In the genomic region with DNA sequence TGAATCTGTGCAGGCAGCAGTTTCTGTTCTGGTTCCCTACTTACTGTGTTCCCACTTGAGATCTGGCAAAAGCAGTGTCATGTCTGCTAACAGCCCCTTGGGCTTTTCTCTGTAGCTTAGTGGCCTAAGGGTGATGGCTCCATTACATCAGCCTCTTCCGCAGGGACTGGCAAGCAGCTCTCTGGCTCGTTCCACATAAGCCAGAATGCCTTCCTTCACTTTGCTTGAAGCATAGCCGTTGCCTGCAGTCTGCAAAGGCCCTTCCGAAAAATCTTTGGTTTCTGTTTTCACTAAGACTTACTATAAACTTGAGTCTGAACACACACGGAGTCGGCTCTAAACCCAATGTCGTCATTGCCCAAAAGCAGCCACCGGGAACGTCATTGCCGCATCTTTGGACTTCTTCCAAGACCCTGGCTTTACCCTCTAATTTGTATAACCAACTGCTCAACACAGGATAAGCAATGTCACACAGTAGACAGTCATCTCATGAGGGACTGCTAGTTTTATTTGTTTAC, we compare ENCODE assay signal across 12 mouse cellular contexts.
DNase-seq lines count a peak whose midpoint lies in the region; ATAC-seq and TF ChIP-seq lines count a peak whose summit lies in the region.
"Had no signal": no experiment of that assay in that cellular context is flagged by ENCODE, and none has a peak within 500 bp of the region (broad histone marks: within the 10 kb centered on the region; RNA-seq: fewer than 3 reads in every experiment).

No protein-coding gene starts in this region.

- H3K9ac ChIP-seq in forebrain, postnatal 0 days = no peak overlapping the region
- no peak overlapping the region for H3K9ac ChIP-seq in forebrain, embryonic 11.5 days (ENCODE audit: low read length)
- H3K9ac ChIP-seq in lung, embryonic 14.5 days = peak overlapping the region; percentile 18; the same call in 1 of the 2 replicates
- no peak overlapping the region for H3K9ac ChIP-seq in limb, embryonic 15.5 days
- H3K9ac ChIP-seq: kidney, embryonic 15.5 days had no signal

- H3K36me3 ChIP-seq in forebrain, postnatal 0 days (ENCODE audit: insufficient read depth) = no peaks in the 10 kb centered on the region
- H3K36me3 ChIP-seq in forebrain, embryonic 11.5 days (ENCODE audit: control insufficient read depth, insufficient read depth, low read length) = no peaks in the 10 kb centered on the region
- H3K36me3 ChIP-seq in lung, embryonic 14.5 days (ENCODE audit: insufficient read depth) = no peaks in the 10 kb centered on the region
- H3K36me3 ChIP-seq in limb, embryonic 15.5 days = no peaks in the 10 kb centered on the region
- H3K36me3 ChIP-seq: kidney, embryonic 15.5 days had no signal

- H3K9me3 ChIP-seq in forebrain, postnatal 0 days (ENCODE audit: low read length) = no peaks in the 10 kb centered on the region
- H3K9me3 ChIP-seq in forebrain, embryonic 11.5 days (ENCODE audit: control insufficient read depth, low read length) = no peaks in the 10 kb centered on the region
- no peaks in the 10 kb centered on the region for H3K9me3 ChIP-seq in lung, embryonic 14.5 days (ENCODE audit: low read depth, low read length)
- H3K9me3 ChIP-seq in limb, embryonic 15.5 days = no peaks in the 10 kb centered on the region
- H3K9me3 ChIP-seq: kidney, embryonic 15.5 days; megakaryocyte, embryonic 14.5 days had no signal

- H3K4me2 ChIP-seq in forebrain, postnatal 0 days (ENCODE audit: low read depth) = no peak overlapping the region
- H3K4me2 ChIP-seq in forebrain, embryonic 11.5 days (ENCODE audit: low read depth, low read length, severe bottlenecking) = no peak overlapping the region
- peak overlapping the region; percentile 45 for H3K4me2 ChIP-seq in lung, embryonic 14.5 days
- peak overlapping the region; percentile 20; the same call in 1 of the 2 replicates for H3K4me2 ChIP-seq in limb, embryonic 15.5 days
- H3K4me2 ChIP-seq: kidney, embryonic 15.5 days had no signal

- H3K27ac ChIP-seq in forebrain, postnatal 0 days (ENCODE audit: low read depth, low read length) = no peak overlapping the region
- H3K27ac ChIP-seq in forebrain, embryonic 11.5 days (ENCODE audit: low read depth, low read length) = no peak overlapping the region
- H3K27ac ChIP-seq in lung, embryonic 14.5 days (ENCODE audit: low read depth) = peak overlapping the region; percentile 67
- H3K27ac ChIP-seq in limb, embryonic 15.5 days = no peak overlapping the region
- H3K27ac ChIP-seq: kidney, embryonic 15.5 days had no signal

- ATAC-seq in forebrain, postnatal 0 days = peak; percentile 62
- no peak for ATAC-seq in forebrain, embryonic 11.5 days (replicated peaks; ENCODE audit: low FRiP score)
- ATAC-seq in lung, embryonic 14.5 days (ENCODE audit: insufficient read depth) = peak; percentile 93
- ATAC-seq in limb, embryonic 15.5 days (ENCODE audit: insufficient number of reproducible peaks, low FRiP score, low TSS enrichment, low read depth) = no peak
- no peak for ATAC-seq in granulocyte monocyte progenitor cell, adult 5-6 weeks (replicated peaks; ENCODE audit: poor library complexity, severe bottlenecking)

- H3K27me3 ChIP-seq in forebrain, postnatal 0 days (ENCODE audit: insufficient read depth, low read length) = no peaks in the 10 kb centered on the region
- H3K27me3 ChIP-seq in forebrain, embryonic 11.5 days (ENCODE audit: control insufficient read depth, insufficient read depth, low read length) = no peaks in the 10 kb centered on the region
- no peaks in the 10 kb centered on the region for H3K27me3 ChIP-seq in lung, embryonic 14.5 days (ENCODE audit: insufficient read depth, low read length)
- H3K27me3 ChIP-seq in limb, embryonic 15.5 days = no peaks in the 10 kb centered on the region
- H3K27me3 ChIP-seq: kidney, embryonic 15.5 days; megakaryocyte, embryonic 14.5 days had no signal

- DNase-seq in forebrain, postnatal 0 days = peak; percentile 31
- DNase-seq in forebrain, embryonic 11.5 days (ENCODE audit: low spot score) = no peak
- peak; percentile 86 for DNase-seq in lung, embryonic 14.5 days
- no peak for DNase-seq in lung, postnatal 25 days (ENCODE audit: low spot score)
- no peak for DNase-seq in natural killer cell, adult 2 months (ENCODE audit: low spot score in 2 of 2)
- DNase-seq in embryo, embryonic 10 days (ENCODE audit: low spot score) = no peak
- DNase-seq: cerebellum, postnatal 25 days; thymus, adult 2 months had no signal

- H3K4me1 ChIP-seq in forebrain, postnatal 0 days (ENCODE audit: insufficient read depth) = no peaks in the 10 kb centered on the region
- no peaks in the 10 kb centered on the region for H3K4me1 ChIP-seq in forebrain, embryonic 11.5 days (replicated peaks; ENCODE audit: control insufficient read depth, insufficient read depth, low read length)
- H3K4me1 ChIP-seq in lung, embryonic 14.5 days (ENCODE audit: insufficient read depth) = no peaks in the 10 kb centered on the region
- no peaks in the 10 kb centered on the region for H3K4me1 ChIP-seq in limb, embryonic 15.5 days
- H3K4me1 ChIP-seq: kidney, embryonic 15.5 days; megakaryocyte, embryonic 14.5 days had no signal

- TF ChIP-seq CTCF in forebrain, postnatal 0 days (IDR thresholded peaks at IDR 0.05; ENCODE audit: low read depth) = no peak
- TF ChIP-seq CTCF in lung, embryonic 14.5 days (IDR thresholded peaks at IDR 0.05; ENCODE audit: low read depth) = no peak

- WGBS in forebrain, postnatal 0 days = 39% methylated on average over 10 of the region's 10 CpGs
- 91% methylated on average over 10 of the region's 10 CpGs for WGBS in forebrain, embryonic 11.5 days
- WGBS in lung, embryonic 14.5 days = 55% methylated on average over 10 of the region's 10 CpGs
- 43% methylated on average over 10 of the region's 10 CpGs for WGBS in limb, embryonic 15.5 days

- no peak overlapping the region for H3K4me3 ChIP-seq in forebrain, postnatal 0 days (ENCODE audit: low read depth, low read length)
- no peak overlapping the region for H3K4me3 ChIP-seq in forebrain, embryonic 11.5 days (ENCODE audit: low read depth, low read length)
- no peak overlapping the region for H3K4me3 ChIP-seq in lung, embryonic 14.5 days (ENCODE audit: low read depth, low read length)
- H3K4me3 ChIP-seq in limb, embryonic 15.5 days = no peak overlapping the region
- H3K4me3 ChIP-seq: kidney, embryonic 15.5 days; megakaryocyte, embryonic 14.5 days had no signal

Comparison
In these comparisons a context has a peak if more than half of its experiments do, and no peak if none do; other contexts are left out.
1. ATAC-seq: peak in forebrain, postnatal 0 days (single experiment) and lung, embryonic 14.5 days (single experiment); none in forebrain, embryonic 11.5 days (single experiment), limb, embryonic 15.5 days (single experiment) and granulocyte monocyte progenitor cell, adult 5-6 weeks (single experiment).
2. DNase-seq: peak in forebrain, postnatal 0 days (single experiment) and lung, embryonic 14.5 days (single experiment); none in forebrain, embryonic 11.5 days (single experiment), lung, postnatal 25 days (single experiment), natural killer cell, adult 2 months (0 of 2) and embryo, embryonic 10 days (single experiment).
3. H3K4me2 ChIP-seq: peak in lung, embryonic 14.5 days (single experiment) and limb, embryonic 15.5 days (single experiment); none in forebrain, postnatal 0 days (single experiment) and forebrain, embryonic 11.5 days (single experiment).